Comparison of ENCODE assay signal across 17 mouse cellular contexts in the genomic region with DNA sequence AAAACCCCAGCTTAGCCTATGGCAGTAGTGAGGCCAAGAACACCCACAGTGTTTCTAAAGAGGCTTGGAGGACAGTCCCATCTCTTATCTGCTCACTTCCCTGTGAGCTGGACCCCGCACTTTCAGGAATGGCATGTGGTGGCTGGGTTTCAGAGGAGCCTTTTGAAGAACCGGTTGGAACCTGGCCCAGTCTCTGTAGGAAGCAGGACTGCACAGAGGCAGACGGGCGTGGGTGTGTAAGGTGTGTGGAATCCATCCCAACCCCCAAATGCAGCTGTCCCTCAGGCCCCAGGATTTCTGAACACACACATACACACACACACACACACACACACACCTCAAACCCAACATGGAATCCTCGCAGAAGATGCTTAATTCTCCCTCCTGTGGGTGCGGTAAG. TPM values are rescaled to one million over a fixed set of nuclear protein-coding genes. Genes with fewer than 3 reads are reported as not detected.
A peak's percentile ranks its signal among the peaks of the same experiment; 100 is the strongest.
DNase-seq lines count a peak whose midpoint lies in the region; ATAC-seq and TF ChIP-seq lines count a peak whose summit lies in the region.
"Had no signal": no experiment of that assay in that cellular context is flagged by ENCODE, and none has a peak within 500 bp of the region (broad histone marks: within the 10 kb centered on the region; RNA-seq: fewer than 3 reads in every experiment).

No protein-coding gene starts in this region.

- no peak for TF ChIP-seq POLR2A in kidney, adult 2 months (IDR thresholded peaks at IDR 0.05; ENCODE audit: low read depth, low read length)

- WGBS in heart, embryonic 14.5 days = 27% methylated on average over 6 of the region's 6 CpGs
- WGBS in heart, embryonic 11.5 days (ENCODE audit: insufficient replicate concordance) = 54% methylated on average over 6 of the region's 6 CpGs
- 93% methylated on average over 6 of the region's 6 CpGs for WGBS in midbrain, embryonic 11.5 days
- WGBS in midbrain, embryonic 14.5 days = 88% methylated on average over 6 of the region's 6 CpGs
- WGBS in kidney, adult 2 months = 75% methylated on average over 6 of the region's 6 CpGs

- peak overlapping the region; percentile 19 to 55; a peak in 2 of 4 replicates for H3K27ac ChIP-seq in heart, embryonic 14.5 days (replicated peaks in 1 of 2; ENCODE audit: control insufficient read depth in 1 of 2, insufficient read depth in 1 of 2, low read depth in 2 of 2, low read length in 2 of 2)
- no peak overlapping the region for H3K27ac ChIP-seq in heart, embryonic 11.5 days (ENCODE audit: low read depth, low read length)
- H3K27ac ChIP-seq in midbrain, embryonic 11.5 days (ENCODE audit: low read depth, low read length) = no peak overlapping the region
- H3K27ac ChIP-seq in midbrain, embryonic 14.5 days (replicated peaks; ENCODE audit: low read depth, low read length) = no peak overlapping the region
- no peak overlapping the region for H3K27ac ChIP-seq in kidney, adult 2 months (ENCODE audit: insufficient read depth, low read depth, low read length)
- H3K27ac ChIP-seq: embryonic facial prominence, embryonic 15.5 days; hindbrain, embryonic 14.5 days; liver, embryonic 12.5 days had no signal

- H3K4me1 ChIP-seq in heart, embryonic 14.5 days (ENCODE audit: control insufficient read depth in 2 of 2, insufficient read depth in 2 of 2, low read length in 2 of 2) = peaks cover 44 to 52% of the 10 kb centered on the region in 2 experiments
- H3K4me1 ChIP-seq in heart, embryonic 11.5 days (ENCODE audit: control insufficient read depth, insufficient read depth, low read length) = peaks cover 25% of the 10 kb centered on the region
- H3K4me1 ChIP-seq in midbrain, embryonic 11.5 days (ENCODE audit: control insufficient read depth, insufficient read depth, low read length) = peaks cover 9% of the 10 kb centered on the region
- peaks cover 28% of the 10 kb centered on the region for H3K4me1 ChIP-seq in midbrain, embryonic 14.5 days (ENCODE audit: control insufficient read depth, insufficient read depth, low read length)
- no peaks in the 10 kb centered on the region for H3K4me1 ChIP-seq in kidney, adult 2 months (ENCODE audit: control insufficient read depth, insufficient read depth, low read length)
- H3K4me1 ChIP-seq: liver, embryonic 12.5 days had no signal

- no peak overlapping the region for H3K4me2 ChIP-seq in heart, embryonic 14.5 days (ENCODE audit: low read length)
- no peak overlapping the region for H3K4me2 ChIP-seq in heart, embryonic 11.5 days
- no peak overlapping the region for H3K4me2 ChIP-seq in midbrain, embryonic 11.5 days
- no peak overlapping the region for H3K4me2 ChIP-seq in midbrain, embryonic 14.5 days (ENCODE audit: low read length)
- H3K4me2 ChIP-seq: embryonic facial prominence, embryonic 15.5 days; hindbrain, embryonic 14.5 days; liver, embryonic 12.5 days had no signal

- no peak overlapping the region for H3K9ac ChIP-seq in heart, embryonic 14.5 days (ENCODE audit: low read length)
- H3K9ac ChIP-seq in heart, embryonic 11.5 days (ENCODE audit: low read depth, low read length) = no peak overlapping the region
- no peak overlapping the region for H3K9ac ChIP-seq in midbrain, embryonic 11.5 days (ENCODE audit: low read length)
- no peak overlapping the region for H3K9ac ChIP-seq in midbrain, embryonic 14.5 days (replicated peaks; ENCODE audit: low read length)
- H3K9ac ChIP-seq: embryonic facial prominence, embryonic 15.5 days; forebrain, postnatal 0 days; hindbrain, embryonic 14.5 days; liver, embryonic 12.5 days had no signal

- ATAC-seq in heart, embryonic 14.5 days (ENCODE audit: insufficient number of reproducible peaks, insufficient read depth, low FRiP score, low read depth) = no peak
- ATAC-seq in heart, embryonic 11.5 days (replicated peaks; ENCODE audit: insufficient number of reproducible peaks, low FRiP score, low TSS enrichment) = no peak
- no peak for ATAC-seq in midbrain, embryonic 11.5 days (ENCODE audit: low FRiP score)
- no peak for ATAC-seq in midbrain, embryonic 14.5 days (ENCODE audit: low FRiP score, low TSS enrichment)
- ATAC-seq: liver, embryonic 12.5 days; Patski had no signal

- H3K36me3 ChIP-seq in heart, embryonic 14.5 days (ENCODE audit: control insufficient read depth, insufficient read depth, low read length) = no peaks in the 10 kb centered on the region
- H3K36me3 ChIP-seq in heart, embryonic 11.5 days (ENCODE audit: control insufficient read depth, insufficient read depth, low read length) = no peaks in the 10 kb centered on the region
- H3K36me3 ChIP-seq in midbrain, embryonic 11.5 days (ENCODE audit: control insufficient read depth, insufficient read depth, low read length) = no peaks in the 10 kb centered on the region
- H3K36me3 ChIP-seq in midbrain, embryonic 14.5 days (ENCODE audit: control insufficient read depth, insufficient read depth, low read length) = no peaks in the 10 kb centered on the region
- no peaks in the 10 kb centered on the region for H3K36me3 ChIP-seq in kidney, adult 2 months (ENCODE audit: control insufficient read depth, insufficient read depth, low read length)
- H3K36me3 ChIP-seq: embryonic facial prominence, embryonic 15.5 days; liver, embryonic 12.5 days had no signal

- no peak overlapping the region for H3K4me3 ChIP-seq in heart, embryonic 14.5 days (ENCODE audit: control insufficient read depth in 1 of 2, insufficient read depth in 1 of 2, low read depth in 1 of 2, low read length in 2 of 2)
- H3K4me3 ChIP-seq in heart, embryonic 11.5 days (ENCODE audit: low read depth, low read length) = no peak overlapping the region
- H3K4me3 ChIP-seq in midbrain, embryonic 11.5 days (ENCODE audit: low read depth, low read length) = no peak overlapping the region
- no peak overlapping the region for H3K4me3 ChIP-seq in midbrain, embryonic 14.5 days (replicated peaks; ENCODE audit: low read depth, low read length)
- H3K4me3 ChIP-seq in kidney, adult 2 months (ENCODE audit: insufficient read depth, low read depth, low read length) = no peak overlapping the region
- H3K4me3 ChIP-seq: embryonic facial prominence, embryonic 15.5 days; liver, embryonic 12.5 days had no signal

- no peaks in the 10 kb centered on the region for H3K9me3 ChIP-seq in heart, embryonic 14.5 days (ENCODE audit: control insufficient read depth, low read length)
- H3K9me3 ChIP-seq in heart, embryonic 11.5 days (replicated peaks; ENCODE audit: control insufficient read depth, low read length) = no peaks in the 10 kb centered on the region
- H3K9me3 ChIP-seq in midbrain, embryonic 11.5 days (ENCODE audit: control insufficient read depth, low read length) = no peaks in the 10 kb centered on the region
- no peaks in the 10 kb centered on the region for H3K9me3 ChIP-seq in midbrain, embryonic 14.5 days (ENCODE audit: control insufficient read depth, low read length)
- H3K9me3 ChIP-seq: embryonic facial prominence, embryonic 15.5 days; liver, embryonic 12.5 days had no signal

- no peaks in the 10 kb centered on the region for H3K27me3 ChIP-seq in heart, embryonic 14.5 days (ENCODE audit: control insufficient read depth, insufficient read depth, low read length)
- H3K27me3 ChIP-seq in heart, embryonic 11.5 days (ENCODE audit: control insufficient read depth, insufficient read depth, low read length) = no peaks in the 10 kb centered on the region
- H3K27me3 ChIP-seq in midbrain, embryonic 11.5 days (ENCODE audit: control insufficient read depth, insufficient read depth, low read length) = no peaks in the 10 kb centered on the region; the same call in 1 of the 2 replicates
- no peaks in the 10 kb centered on the region for H3K27me3 ChIP-seq in midbrain, embryonic 14.5 days (ENCODE audit: control insufficient read depth, insufficient read depth, low read length)
- H3K27me3 ChIP-seq in kidney, adult 2 months (replicated peaks; ENCODE audit: control insufficient read depth, insufficient read depth, low read length) = no peaks in the 10 kb centered on the region
- H3K27me3 ChIP-seq: embryonic facial prominence, embryonic 15.5 days; liver, embryonic 12.5 days; Patski had no signal

- peak; percentile 49 for DNase-seq in midbrain, embryonic 11.5 days (ENCODE audit: low spot score, missing footprints)
- DNase-seq in midbrain, embryonic 14.5 days = no peak
- DNase-seq in left cerebral cortex, adult 9 months (ENCODE audit: low spot score in 2 of 2) = peak; percentile 73 to 92
- no peak for DNase-seq in spleen, postnatal 4 days (ENCODE audit: low spot score in 2 of 2)
- DNase-seq in kidney, adult 2 months = no peak
- no peak for DNase-seq in lung, postnatal 10 days
- DNase-seq: adrenal gland, adult 8-10 months; kidney, postnatal 14 days; lung, postnatal 4 days; thymus, postnatal 4 days had no signal

- no peak for TF ChIP-seq CTCF in kidney, adult 2 months (conservative IDR thresholded peaks at IDR 0.05; ENCODE audit: insufficient read depth, insufficient read length, low read depth, low read length)

RNA-seq across cellular contexts. Expression of gene Wscd2, which starts 23.9 kb away (rescaled TPM):
- polyA plus RNA-seq in heart, embryonic 14.5 days (2014; fragmentation: Nextera tagmentation; extraction: Ambion mirVana) = 2.2 and 2.8 TPM in 2 replicates
- 2.4 and 3.4 TPM in 2 replicates for polyA plus RNA-seq in heart, embryonic 11.5 days (2014; fragmentation: Nextera tagmentation; extraction: Ambion mirVana)
- 8.0 and 9.1 TPM in 2 replicates for polyA plus RNA-seq in midbrain, embryonic 11.5 days (2014; fragmentation: Nextera tagmentation; extraction: Ambion mirVana)
- 10.7 and 12.0 TPM in 2 replicates for polyA plus RNA-seq in midbrain, embryonic 14.5 days (2014; fragmentation: Nextera tagmentation; extraction: Ambion mirVana)
- polyA plus RNA-seq in kidney, adult 2 months (2012; rRNA removed) = 9.0 and 10.1 TPM in 2 replicates

Comparison
In these comparisons a context has a peak if more than half of its experiments do, and no peak if none do; other contexts are left out.
1. H3K27ac ChIP-seq: peak in heart, embryonic 14.5 days (2 of 2); none in heart, embryonic 11.5 days (single experiment), midbrain, embryonic 11.5 days (single experiment), midbrain, embryonic 14.5 days (single experiment) and kidney, adult 2 months (single experiment).
2. DNase-seq: peak in midbrain, embryonic 11.5 days (single experiment) and left cerebral cortex, adult 9 months (2 of 2); none in midbrain, embryonic 14.5 days (single experiment), spleen, postnatal 4 days (0 of 2), kidney, adult 2 months (single experiment) and lung, postnatal 10 days (single experiment).